ENCODE assay signal across 12 mouse cellular contexts in the genomic region with DNA sequence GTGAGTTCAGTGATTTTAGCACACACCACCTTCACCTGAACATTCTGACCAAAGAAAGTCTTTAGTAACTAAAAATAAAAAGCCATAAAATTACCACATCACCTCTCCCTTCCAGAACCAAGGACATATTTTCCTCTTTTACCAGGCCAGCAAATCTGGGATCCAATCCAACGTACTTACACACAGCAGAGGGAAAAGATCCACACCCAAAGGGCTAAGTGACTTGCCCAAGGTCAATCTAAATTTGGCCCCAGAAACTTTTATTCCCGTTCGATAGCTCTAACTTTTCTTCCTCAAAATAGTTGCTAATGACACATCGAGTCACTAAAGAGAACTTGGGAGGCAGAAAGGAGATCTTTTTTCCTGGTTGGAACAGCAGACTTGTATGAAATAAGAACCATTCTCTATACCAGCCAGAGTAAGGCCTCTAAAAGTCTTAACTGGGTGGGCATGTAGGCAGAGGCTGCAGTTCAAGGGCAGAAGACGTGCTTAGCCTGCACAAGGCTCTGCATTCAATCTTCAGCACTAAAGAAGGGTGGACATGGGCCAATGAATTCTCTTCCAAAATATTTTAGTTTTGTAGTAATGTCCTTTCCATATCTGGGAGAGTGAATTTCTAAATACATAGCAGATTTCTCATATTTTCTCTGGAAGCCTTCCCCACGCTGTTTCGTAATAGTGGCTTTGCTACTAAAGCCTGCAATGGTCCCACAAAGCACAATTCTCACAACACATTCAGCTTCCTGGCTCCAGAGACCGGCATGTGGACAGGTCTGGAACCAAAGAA. TPM values are rescaled to one million over a fixed set of nuclear protein-coding genes. Genes with fewer than 3 reads are reported as not detected.
DNase-seq lines count a peak whose midpoint lies in the region; ATAC-seq and TF ChIP-seq lines count a peak whose summit lies in the region.
"Had no signal": no experiment of that assay in that cellular context is flagged by ENCODE, and none has a peak within 500 bp of the region (broad histone marks: within the 10 kb centered on the region; RNA-seq: fewer than 3 reads in every experiment).

No protein-coding gene starts in this region.

- no peak overlapping the region for H3K9ac ChIP-seq in lung, postnatal 0 days (replicated peaks; ENCODE audit: low read depth)
- H3K9ac ChIP-seq in hindbrain, embryonic 13.5 days, result no peak overlapping the region
- H3K9ac ChIP-seq: liver, postnatal 0 days had no signal

- H3K27me3 ChIP-seq in lung, postnatal 0 days (replicated peaks; ENCODE audit: insufficient read depth, low read length), result no peaks in the 10 kb centered on the region
- H3K27me3 ChIP-seq in hindbrain, embryonic 13.5 days, result peaks cover 20% of the 10 kb centered on the region; the same call in 1 of the 2 replicates
- H3K27me3 ChIP-seq in thymus, adult 2 months (ENCODE audit: control insufficient read depth, insufficient read depth, low read length), result no peaks in the 10 kb centered on the region

- H3K4me1 ChIP-seq in lung, postnatal 0 days (ENCODE audit: insufficient read depth, low read depth, low read length), result no peaks in the 10 kb centered on the region
- H3K4me1 ChIP-seq in hindbrain, embryonic 13.5 days (replicated peaks), result no peaks in the 10 kb centered on the region
- H3K4me1 ChIP-seq in thymus, adult 2 months (replicated peaks; ENCODE audit: control insufficient read depth, insufficient read depth, low read length), result no peaks in the 10 kb centered on the region

- peak overlapping the region; percentile 35; the same call in 1 of the 2 replicates for H3K27ac ChIP-seq in lung, postnatal 0 days (ENCODE audit: low read length)
- no peak overlapping the region for H3K27ac ChIP-seq in hindbrain, embryonic 13.5 days
- H3K27ac ChIP-seq in thymus, adult 2 months (ENCODE audit: control insufficient read depth, insufficient read depth, low read length), result no peak overlapping the region

- DNase-seq in kidney, postnatal 14 days, result peak; percentile 16
- DNase-seq in kidney, postnatal 4 days, result no peak
- peak; percentile 65 for DNase-seq in adrenal gland, postnatal 14 days
- DNase-seq in heart, adult 8-10 months (ENCODE audit: low spot score), result peak; percentile 80
- DNase-seq in lung, postnatal 0 days (ENCODE audit: low spot score), result peak; percentile 85
- DNase-seq in spleen, adult 12 weeks (ENCODE audit: low spot score), result no peak
- no peak for DNase-seq in thymus, adult 2 months
- DNase-seq: liver, postnatal 0 days; thymus, postnatal 25 days had no signal

- no peaks in the 10 kb centered on the region for H3K36me3 ChIP-seq in lung, postnatal 0 days (ENCODE audit: insufficient read depth, low read length)
- H3K36me3 ChIP-seq in hindbrain, embryonic 13.5 days, result no peaks in the 10 kb centered on the region
- H3K36me3 ChIP-seq in thymus, adult 2 months (ENCODE audit: control insufficient read depth, insufficient read depth, low read length), result no peaks in the 10 kb centered on the region

- no peak; the same call in none of the 2 replicates for TF ChIP-seq EP300 in lung, postnatal 0 days (IDR thresholded peaks at IDR 0.05)

- no peak overlapping the region for H3K4me2 ChIP-seq in lung, postnatal 0 days (replicated peaks; ENCODE audit: low read depth, low read length)
- no peak overlapping the region for H3K4me2 ChIP-seq in hindbrain, embryonic 13.5 days

- 56% methylated on average over 8 of the region's 8 CpGs for WGBS in lung, postnatal 0 days
- whole genome bisulfite sequencing in hindbrain, embryonic 13.5 days, result 88% methylated on average over 8 of the region's 8 CpGs
- 89% methylated on average over 8 of the region's 8 CpGs for WGBS in thymus, adult 2 months

- H3K9me3 ChIP-seq in lung, postnatal 0 days (ENCODE audit: low read length), result no peaks in the 10 kb centered on the region
- H3K9me3 ChIP-seq in hindbrain, embryonic 13.5 days, result no peaks in the 10 kb centered on the region

- no peak for TF ChIP-seq POLR2A in thymus, adult 2 months (IDR thresholded peaks at IDR 0.05; ENCODE audit: control insufficient read depth, extremely low read depth, insufficient read depth, low read length, poor library complexity)

- no peak overlapping the region for H3K4me3 ChIP-seq in lung, postnatal 0 days (ENCODE audit: low read depth, low read length)
- no peak overlapping the region for H3K4me3 ChIP-seq in hindbrain, embryonic 13.5 days
- no peak overlapping the region for H3K4me3 ChIP-seq in thymus, adult 2 months (ENCODE audit: control insufficient read depth, insufficient read depth, low read length)
- H3K4me3 ChIP-seq: myocyte had no signal

- no peak for TF ChIP-seq CTCF in lung, postnatal 0 days (IDR thresholded peaks at IDR 0.05)
- no peak for TF ChIP-seq CTCF in thymus, adult 2 months (IDR thresholded peaks at IDR 0.05; ENCODE audit: borderline replicate concordance, control insufficient read depth, extremely low read depth, insufficient read depth, low read length, poor library complexity)

- peak; percentile 76 for ATAC-seq in lung, postnatal 0 days
- no peak for ATAC-seq in hindbrain, embryonic 13.5 days (ENCODE audit: low FRiP score)
- ATAC-seq: liver, postnatal 0 days had no signal

RNA-seq across cellular contexts. Expression of gene 4930447C04Rik, which starts 42.7 kb away (rescaled TPM):
- total RNA-seq in adrenal gland, postnatal 14 days (2021), result 1.0 and 1.1 TPM in 2 replicates
- total RNA-seq in heart, adult 8-10 months (2022), result 1 to 10 TPM in 1 of 4 experiments, under 1 TPM in 3; 0.52 to 1.4 (median 0.74) TPM
- 0.08 and 0.17 TPM in 2 replicates for polyA plus RNA-seq in lung, postnatal 0 days (2015; fragmentation: Nextera tagmentation; extraction: Ambion mirVana)
- polyA plus RNA-seq in hindbrain, embryonic 13.5 days (2015; fragmentation: Nextera tagmentation; extraction: Ambion mirVana), result 4.6 and 5.2 TPM in 2 replicates
- not detected in 2 replicates for polyA plus RNA-seq in thymus, adult 2 months (2012; rRNA removed)
- polyA plus RNA-seq: myocyte had no signal

RNA-seq across cellular contexts. Expression of gene Six6, which starts 43.6 kb away (rescaled TPM):
- not detected in 2 replicates for total RNA-seq in adrenal gland, postnatal 14 days (2021)
- not detected for total RNA-seq in heart, adult 8-10 months (2022)
- not detected in 2 replicates for polyA plus RNA-seq in lung, postnatal 0 days (2015; fragmentation: Nextera tagmentation; extraction: Ambion mirVana)
- not detected in 2 replicates for polyA plus RNA-seq in hindbrain, embryonic 13.5 days (2015; fragmentation: Nextera tagmentation; extraction: Ambion mirVana)
- polyA plus RNA-seq in thymus, adult 2 months (2012; rRNA removed), result not detected in 2 replicates
- total RNA-seq: left cerebral cortex, adult 18-20 months had no signal
- polyA plus RNA-seq: liver, postnatal 0 days; myocyte had no signal

Comparison
In these comparisons a context has a peak if more than half of its experiments do, and no peak if none do; other contexts are left out.
1. DNase-seq: peak in kidney, postnatal 14 days (single experiment), adrenal gland, postnatal 14 days (single experiment), heart, adult 8-10 months (single experiment) and lung, postnatal 0 days (single experiment); none in kidney, postnatal 4 days (0 of 2), spleen, adult 12 weeks (single experiment) and thymus, adult 2 months (single experiment).